Comparison of ENCODE assay signal across 8 mouse cellular contexts in genomic region chr3:84814157-84814761, GRCm38 (mm10). TPM values are rescaled to one million over a fixed set of nuclear protein-coding genes. Genes with fewer than 3 reads are reported as not detected.
DNase-seq lines count a peak whose midpoint lies in the region; ATAC-seq and TF ChIP-seq lines count a peak whose summit lies in the region.

No protein-coding gene starts in this region.

- peaks cover 2 to 5% of the 10 kb centered on the region in 2 experiments; a peak in 2 of 4 replicates for H3K4me1 ChIP-seq in ES-E14 (ENCODE audit: control insufficient read depth in 2 of 2, insufficient read depth in 2 of 2, low read length in 2 of 2, poor library complexity in 1 of 2)
- H3K4me1 ChIP-seq in forebrain, embryonic 15.5 days = peaks cover 35% of the 10 kb centered on the region
- H3K4me1 ChIP-seq in lung, adult 2 months (ENCODE audit: control insufficient read depth, insufficient read depth, low read length) = no peaks in the 10 kb centered on the region; the same call in 1 of the 2 replicates

- H3K4me2 ChIP-seq in forebrain, embryonic 15.5 days (replicated peaks) = peak overlapping the region; percentile 99

- in situ Hi-C loops in ES-E14 (cut with MboI; ENCODE audit: low sequenced_read_pairs in 2 of 2, unreplicated experiment in 2 of 2) = no loop called here

- H3K4me3 ChIP-seq in ES-E14 (ENCODE audit: insufficient read depth in 1 of 2, low read depth in 1 of 2, low read length in 2 of 2, poor library complexity in 1 of 2, severe bottlenecking in 1 of 2) = peak overlapping the region; percentile 98
- H3K4me3 ChIP-seq in forebrain, embryonic 15.5 days = peak overlapping the region; percentile 87
- peak overlapping the region; percentile 96 for H3K4me3 ChIP-seq in lung, adult 2 months (replicated peaks; ENCODE audit: extremely low read depth, low read depth, low read length)

- TF ChIP-seq CTCF in lung, adult 2 months (IDR thresholded peaks at IDR 0.05; ENCODE audit: insufficient read depth, low read length) = no peak

- intact Hi-C loops in heart, postnatal 25 days (cut with DNase I) = loop anchor here (5.0 kb wide), 1 partner anchor 58 kb away; no protein-coding TSS in a partner anchor

- peak; percentile 98 for ATAC-seq in forebrain, embryonic 15.5 days (replicated peaks)
- peak; percentile 95 for ATAC-seq in neutrophil, adult 5-6 weeks (ENCODE audit: extremely low read depth, insufficient number of reproducible peaks, low FRiP score, poor library complexity, severe bottlenecking)

- H3K27me3 ChIP-seq in forebrain, embryonic 15.5 days = no peaks in the 10 kb centered on the region

- H3K36me3 ChIP-seq in ES-E14 (ENCODE audit: control insufficient read depth, insufficient read depth, low read length, poor library complexity, severe bottlenecking) = no peaks in the 10 kb centered on the region
- H3K36me3 ChIP-seq in forebrain, embryonic 15.5 days = no peaks in the 10 kb centered on the region

- under 1% methylated on average over 57 of the region's 60 CpGs for WGBS in forebrain, embryonic 15.5 days
- WGBS in lung, adult 2 months = under 1% methylated on average over 57 of the region's 60 CpGs

- no peaks in the 10 kb centered on the region for H3K9me3 ChIP-seq in ES-E14 (ENCODE audit: control insufficient read depth, insufficient read depth, low read depth, low read length)
- no peaks in the 10 kb centered on the region for H3K9me3 ChIP-seq in forebrain, embryonic 15.5 days

- peak; percentile 100 for DNase-seq in ES-E14 (ENCODE audit: low read depth, low spot score)
- DNase-seq in cerebellum, adult 11-12 months = peak; percentile 100
- DNase-seq in heart, postnatal 25 days (ENCODE audit: low spot score) = peak; percentile 99
- peak; percentile 99 for DNase-seq in layer of hippocampus, adult 18-20 months (ENCODE audit: low spot score in 2 of 2)
- peak; percentile 100 for DNase-seq in lung, adult 2 months
- peak; percentile 100 for DNase-seq in thymus, adult 18-20 months

- TF ChIP-seq POLR2A in lung, adult 2 months (IDR thresholded peaks at IDR 0.05; ENCODE audit: borderline replicate concordance, extremely low read depth, low read depth, low read length) = peak; percentile 82

- H3K9ac ChIP-seq in ES-E14 (ENCODE audit: insufficient read depth, low read depth, low read length, poor library complexity, severe bottlenecking) = peak overlapping the region; percentile 94
- peak overlapping the region; percentile 86 for H3K9ac ChIP-seq in forebrain, embryonic 15.5 days (replicated peaks)

- peak overlapping the region; percentile 81 for H3K27ac ChIP-seq in ES-E14 (ENCODE audit: insufficient read depth, low read depth, low read length, poor library complexity, severe bottlenecking)
- peak overlapping the region; percentile 97 for H3K27ac ChIP-seq in forebrain, embryonic 15.5 days (replicated peaks)

TF ChIP-seq in ES-E14, 5 proteins besides CTCF, POLR2A, EP300 and RAD21:
- TF ChIP-seq HCFC1 (IDR thresholded peaks at IDR 0.05; ENCODE audit: borderline replicate concordance, insufficient read depth, low read length) = peak; percentile 84
- TF ChIP-seq MAFK (IDR thresholded peaks at IDR 0.05; ENCODE audit: insufficient read depth, low read depth, low read length) = no peak
- TF ChIP-seq CHD2 (IDR thresholded peaks at IDR 0.05; ENCODE audit: low read depth, low read length) = no peak; the same call in 1 of the 2 replicates
- TF ChIP-seq ZC3H11A (IDR thresholded peaks at IDR 0.05; ENCODE audit: borderline replicate concordance, low read depth, low read length) = 0 out of 2 replicates have a peak, but pooled peaks have one; percentile 28
- TF ChIP-seq ZNF384 (IDR thresholded peaks at IDR 0.05; ENCODE audit: low read depth, low read length) = no peak

RNA-seq across cellular contexts. Expression of gene Fbxw7, which starts 0.8 kb away (rescaled TPM):
- total RNA-seq in ES-E14 (2012; rRNA removed) = 29.7 and 35.1 TPM in 2 replicates
- polyA plus RNA-seq in forebrain, embryonic 15.5 days (2015; fragmentation: Nextera tagmentation; extraction: Ambion mirVana) = 33.2 and 37.6 TPM in 2 replicates
- 10 to 100 TPM; 45.4 to 47.2 TPM for total RNA-seq in heart, postnatal 25 days (2021)
- total RNA-seq in layer of hippocampus, adult 18-20 months (2021) = 100 to 1,000 TPM; 155 to 157 TPM
- 3.9 and 6.7 TPM in 2 replicates for polyA plus RNA-seq in lung, adult 2 months (2012; rRNA removed)
- total RNA-seq in neutrophil, adult 5-6 weeks (2017) = 40.5 and 47.8 TPM in 2 replicates

Comparison
In these comparisons a context has a peak if more than half of its experiments do, and no peak if none do; other contexts are left out.
1. Peak in every context shown above with its lines: DNase-seq, ATAC-seq, H3K4me3 ChIP-seq and H3K27ac ChIP-seq.